Mouse (Mus musculus) liver, embryonic 11.5 days (tissue): Measurements from ENCODE around the gene Chst11. TPM values are rescaled to one million over a fixed set of nuclear protein-coding genes. Genes with fewer than 3 reads are reported as not detected.

ENCODE experiments used
- ATAC-seq: fragments of 200-750 bp; cut with Nextera tagmentation; replicated peaks from 2 replicates; pipeline ENCODE4 v1.8.0; 2017; ENCODE audit warnings: moderate number of reproducible peaks, mild to moderate bottlenecking, moderate TSS enrichment, moderate library complexity; ENCODE audit not compliant: low FRiP score
- DNase-seq: peaks from one replicate; pipeline ENCODE4 v3.0.0-alpha.2; 2017; ENCODE audit warnings: low spot score
- H3K27ac ChIP-seq: fragments of 300-500 bp; sonication (generic); 2 replicates; pipeline ENCODE4 v1.5.1; 2014; ENCODE audit warnings: mild to moderate bottlenecking, low read depth, low read length, control low read depth
- H3K27me3 ChIP-seq: fragments of 300-500 bp; sonication (generic); replicated peaks from 2 replicates; pipeline ENCODE4 v1.6.1; 2014; ENCODE audit warnings: low read length, mixed read lengths; ENCODE audit not compliant: control insufficient read depth, insufficient read depth
- H3K36me3 ChIP-seq: fragments of 300-500 bp; sonication (generic); 2 replicates; pipeline ENCODE4 v1.6.1; 2014; ENCODE audit warnings: mild to moderate bottlenecking, low read length, moderate library complexity, mixed read lengths; ENCODE audit not compliant: control insufficient read depth, insufficient read depth
- H3K4me1 ChIP-seq: fragments of 300-500 bp; sonication (generic); replicated peaks from 2 replicates; pipeline ENCODE4 v1.6.1; 2014; ENCODE audit warnings: low read length, mixed read lengths; ENCODE audit not compliant: control insufficient read depth, insufficient read depth
- H3K4me2 ChIP-seq: fragments of 300-500 bp; sonication (generic); 2 replicates; pipeline ENCODE4 v1.6.1; 2014; ENCODE audit warnings: mild to moderate bottlenecking, control low read depth, moderate library complexity
- H3K4me3 ChIP-seq: fragments of 300-500 bp; sonication (generic); 2 replicates; pipeline ENCODE4 v1.5.1; 2014; ENCODE audit warnings: low read depth, low read length, control low read depth
- H3K9ac ChIP-seq: fragments of 300-500 bp; sonication (generic); 2 replicates; pipeline ENCODE4 v1.6.1; 2014; ENCODE audit warnings: low read depth, low read length, control low read depth
- H3K9me3 ChIP-seq: fragments of 300-500 bp; sonication (generic); 2 replicates; pipeline ENCODE4 v1.6.1; 2016; ENCODE audit warnings: low read length, inconsistent platforms, mixed read lengths; ENCODE audit not compliant: control insufficient read depth
- WGBS: fragments of 180-500 bp; shearing (Covaris S2); extraction: QIAGEN DNeasy Blood & Tissue Kit; methylation state at CpG from one replicate; pipeline ENCODE4 v1.1.7; 2014; 5-methylcytosine and 5-hydroxymethylcytosine counted together
- polyA plus RNA-seq: library from polyadenylated mRNA; unstranded; fragments of >200 nt; fragmentation: Nextera tagmentation; extraction: Ambion mirVana; gene quantifications from 2 replicates; pipeline ENCODE4 v1.2.1, GENCODE M21; 2014

The Chst11 gene
- polyA plus RNA-seq, 1 experiment from 2014 or later: 2.9 TPM

GRCm38 (mm10) chr10:83066159-83066558 is 80.9 kb downstream of the Chst11 start:
- WGBS: 79% methylated on average over 6 of the region's 6 CpGs
- no peaks in the 10 kb centered on the region for H3K36me3 ChIP-seq
- H3K4me2 ChIP-seq: no peak overlapping the region
- ATAC-seq (no peak), DNase-seq (no peak)
- H3K27ac ChIP-seq: no peak overlapping the region
- H3K4me1 ChIP-seq: peaks cover 16% of the 10 kb centered on the region
- H3K9ac ChIP-seq: no peak overlapping the region
- H3K4me3 ChIP-seq: no peak overlapping the region
- no peaks in the 10 kb centered on the region for H3K9me3 ChIP-seq
- no peaks in the 10 kb centered on the region for H3K27me3 ChIP-seq

GRCm38 (mm10) chr10:83067305-83067704 is 82.0 kb downstream of the Chst11 start:
- WGBS: 45% methylated on average over 4 of the region's 4 CpGs
- Histone ChIP-seq H3K4me3 (no peak overlapping the region), H3K4me1 (peaks cover 16% of the 10 kb centered on the region), H3K9me3 (no peaks in the 10 kb centered on the region), H3K9ac (no peak overlapping the region), H3K27me3 (no peaks in the 10 kb centered on the region), H3K4me2 (no peak overlapping the region), H3K36me3 (no peaks in the 10 kb centered on the region), H3K27ac (no peak overlapping the region)
- DNase-seq: no peak
- ATAC-seq: no peak

DNA sequence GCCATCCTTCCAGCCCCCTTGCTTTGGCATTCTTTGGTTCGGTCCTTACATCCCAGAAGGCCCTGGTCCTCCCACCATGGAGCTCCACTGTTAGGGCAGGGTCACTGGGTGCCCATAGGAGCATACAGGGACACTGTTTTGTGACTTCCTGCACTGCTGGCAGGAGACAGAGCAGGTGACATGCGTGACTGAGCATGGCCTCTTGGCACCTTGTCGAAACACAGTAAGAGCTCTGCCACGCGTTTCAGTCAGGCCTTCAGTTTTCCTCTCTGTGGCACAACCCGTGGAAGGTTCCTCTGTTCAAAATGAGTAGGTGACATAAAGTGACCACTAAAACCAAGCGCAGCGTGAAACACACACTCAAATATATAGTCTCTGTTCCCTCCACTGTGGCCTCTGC is 83.2 kb downstream of the Chst11 start:
- H3K36me3 ChIP-seq: no peaks in the 10 kb centered on the region
- H3K4me2 ChIP-seq: no peak overlapping the region
- ATAC-seq (no peak), DNase-seq (no peak)
- H3K4me1 ChIP-seq: peaks cover 16% of the 10 kb centered on the region
- H3K27ac ChIP-seq: no peak overlapping the region
- no peaks in the 10 kb centered on the region for H3K9me3 ChIP-seq
- H3K4me3 ChIP-seq: no peak overlapping the region
- H3K9ac ChIP-seq: no peak overlapping the region
- no peaks in the 10 kb centered on the region for H3K27me3 ChIP-seq
- 89% methylated on average over 8 of the region's 8 CpGs for WGBS

DNA sequence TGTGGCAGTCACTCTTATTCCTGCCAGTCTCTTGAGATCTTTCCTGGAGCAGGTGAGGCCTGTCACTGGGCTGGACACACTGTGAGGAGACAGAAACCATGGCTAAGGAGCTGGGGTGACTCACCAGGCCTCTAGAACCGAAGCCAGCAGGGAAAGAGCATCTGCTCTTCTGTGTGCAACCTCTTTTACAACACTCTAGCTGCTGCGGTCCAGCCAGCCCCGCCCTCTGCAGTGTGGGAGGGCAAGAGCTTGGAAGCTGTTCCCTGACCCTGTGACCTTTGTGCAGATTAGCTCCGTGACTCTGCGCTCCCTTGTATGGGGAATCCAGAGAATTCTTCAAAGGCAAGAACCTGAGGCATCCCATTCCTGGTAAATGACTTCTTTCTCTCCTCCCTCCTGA is 84.5 kb downstream of the Chst11 start:
- Histone ChIP-seq H3K27me3 (no peaks in the 10 kb centered on the region), H3K4me2 (no peak overlapping the region), H3K4me3 (no peak overlapping the region), H3K36me3 (no peaks in the 10 kb centered on the region), H3K9me3 (no peaks in the 10 kb centered on the region), H3K9ac (no peak overlapping the region), H3K27ac (no peak overlapping the region), H3K4me1 (peaks cover 16% of the 10 kb centered on the region)
- WGBS: 46% methylated on average over 5 of the region's 5 CpGs
- ATAC-seq: no peak
- no peak for DNase-seq

DNA sequence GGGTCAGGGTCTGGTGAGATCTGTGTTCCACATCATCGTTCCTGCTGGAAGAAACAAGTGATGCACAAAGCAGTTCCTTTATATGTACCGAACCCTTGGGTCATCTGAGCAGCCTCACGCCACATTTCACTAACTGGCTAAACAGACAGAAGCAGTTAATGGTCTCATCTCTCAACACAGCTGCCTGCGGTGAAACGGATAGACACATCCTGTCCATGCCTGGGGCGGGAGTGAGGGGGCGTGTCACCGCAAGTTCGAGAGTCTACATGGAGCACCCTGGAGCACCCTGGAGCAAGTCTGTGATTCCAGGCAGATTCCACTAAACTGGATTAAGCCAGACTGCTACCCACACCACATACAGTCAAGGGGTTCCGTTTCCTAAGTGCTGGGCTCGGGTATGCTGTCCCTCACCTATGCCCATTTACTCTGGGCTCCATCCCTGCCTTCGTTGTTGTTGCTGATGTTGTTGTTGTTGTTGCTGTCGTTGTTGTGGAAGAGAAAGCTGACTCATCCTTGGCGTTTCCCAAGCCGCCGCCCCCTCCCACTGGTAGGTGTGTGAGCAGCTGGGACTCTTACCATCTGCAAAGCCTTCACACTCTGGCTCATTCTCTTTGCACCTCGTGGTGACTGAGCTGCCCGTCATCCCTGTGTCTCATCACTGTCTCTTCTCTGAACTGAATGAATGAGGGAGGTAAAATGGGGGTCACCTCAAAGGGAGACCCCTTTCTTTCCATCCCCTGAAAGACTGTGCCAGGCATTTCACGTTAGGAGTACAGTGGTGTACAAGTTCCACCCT is 86.7 kb downstream of the Chst11 start:
- Histone ChIP-seq H3K9ac (no peak overlapping the region), H3K9me3 (no peaks in the 10 kb centered on the region), H3K4me2 (no peak overlapping the region), H3K27me3 (no peaks in the 10 kb centered on the region), H3K4me3 (no peak overlapping the region), H3K36me3 (no peaks in the 10 kb centered on the region), H3K27ac (no peak overlapping the region), H3K4me1 (peaks cover 12% of the 10 kb centered on the region)
- 74% methylated on average over 19 of the region's 19 CpGs for WGBS
- ATAC-seq: no peak
- no peak for DNase-seq

DNA sequence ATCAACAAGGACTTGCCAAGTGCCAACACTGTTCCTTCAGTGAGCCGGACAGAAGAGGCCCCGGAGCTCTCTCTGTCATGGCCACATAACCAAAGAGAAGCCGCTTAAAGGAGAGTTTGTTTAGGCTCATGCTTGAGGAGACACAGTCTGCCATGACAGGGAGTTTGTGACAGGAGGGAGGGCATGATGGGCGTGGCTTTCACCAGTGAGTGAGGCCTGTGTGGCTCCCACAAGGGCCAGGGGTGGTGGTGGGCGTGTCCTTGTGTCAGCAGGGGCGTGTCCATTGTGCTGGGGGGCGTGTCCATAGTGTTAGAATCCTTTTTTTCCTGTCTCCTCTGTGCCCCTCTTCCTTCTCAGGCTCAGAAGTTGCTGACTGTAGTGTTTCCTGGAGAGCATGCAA is 87.8 kb downstream of the Chst11 start:
- peak; percentile 44 for DNase-seq
- 59% methylated on average over 7 of the region's 7 CpGs for WGBS

DNA sequence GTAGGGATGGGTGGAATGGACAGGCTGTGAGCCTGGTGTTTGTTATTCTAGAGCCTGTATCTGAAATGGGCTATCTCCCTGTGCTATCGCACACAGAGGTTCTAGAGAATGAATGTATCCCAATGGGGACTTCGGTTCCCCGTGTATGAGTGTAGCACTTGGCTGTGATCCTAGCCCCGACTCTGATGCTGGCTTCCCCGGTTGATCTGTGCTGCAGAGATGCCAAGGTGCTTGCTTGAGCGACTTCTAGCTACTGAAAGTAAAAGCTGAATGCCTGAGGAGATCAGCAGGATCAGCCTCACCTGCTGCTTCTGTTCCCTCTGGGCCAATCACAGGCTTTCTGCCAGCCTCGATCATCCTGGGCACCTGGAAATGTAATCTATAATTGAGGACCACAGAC is 91.5 kb downstream of the Chst11 start:
- Histone ChIP-seq H3K27me3 (no peaks in the 10 kb centered on the region), H3K4me1 (peaks cover 39% of the 10 kb centered on the region), H3K9me3 (no peaks in the 10 kb centered on the region), H3K4me2 (no peak overlapping the region), H3K36me3 (no peaks in the 10 kb centered on the region), H3K27ac (no peak overlapping the region), H3K4me3 (no peak overlapping the region), H3K9ac (no peak overlapping the region)
- DNase-seq (no peak), ATAC-seq (no peak)
- 82% methylated on average over 7 of the region's 7 CpGs for WGBS

More for the DNA sequence above, 87.8 kb downstream of the Chst11 start:
- peak; percentile 78 for ATAC-seq
- Histone ChIP-seq H3K27ac (no peak overlapping the region; the same call in 1 of the 2 replicates), H3K4me2 (no peak overlapping the region), H3K9me3 (no peaks in the 10 kb centered on the region), H3K36me3 (no peaks in the 10 kb centered on the region), H3K4me1 (peaks cover 14% of the 10 kb centered on the region), H3K9ac (no peak overlapping the region), H3K27me3 (no peaks in the 10 kb centered on the region), H3K4me3 (no peak overlapping the region)

DNA sequence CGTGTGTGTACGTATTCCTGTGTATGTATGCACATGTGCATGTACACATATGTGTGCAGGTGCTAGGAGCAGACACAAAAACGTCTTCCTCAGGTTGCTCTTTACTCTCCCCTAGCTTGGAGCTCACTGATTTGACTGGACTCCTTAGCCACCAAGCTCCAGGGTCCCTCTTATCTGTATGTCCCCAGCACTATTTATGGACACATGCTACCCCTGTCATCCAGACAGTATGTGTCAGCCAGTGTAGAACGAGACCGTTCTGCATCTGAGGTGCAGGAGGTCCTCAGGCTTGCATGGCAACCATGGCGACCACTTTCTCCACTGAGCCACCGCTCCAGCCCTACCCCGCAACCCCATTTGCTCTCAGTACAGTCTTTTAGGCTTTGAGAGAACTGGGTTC is 93.4 kb downstream of the Chst11 start:
- Histone ChIP-seq H3K9ac (no peak overlapping the region), H3K27ac (0 out of 2 replicates have a peak overlapping the region, but pooled peaks have one; percentile 8), H3K9me3 (no peaks in the 10 kb centered on the region), H3K27me3 (no peaks in the 10 kb centered on the region), H3K4me2 (no peak overlapping the region), H3K4me3 (no peak overlapping the region), H3K36me3 (no peaks in the 10 kb centered on the region), H3K4me1 (peaks cover 52% of the 10 kb centered on the region)
- no peak for ATAC-seq
- WGBS: 62% methylated on average over 8 of the region's 8 CpGs
- no peak for DNase-seq

DNA sequence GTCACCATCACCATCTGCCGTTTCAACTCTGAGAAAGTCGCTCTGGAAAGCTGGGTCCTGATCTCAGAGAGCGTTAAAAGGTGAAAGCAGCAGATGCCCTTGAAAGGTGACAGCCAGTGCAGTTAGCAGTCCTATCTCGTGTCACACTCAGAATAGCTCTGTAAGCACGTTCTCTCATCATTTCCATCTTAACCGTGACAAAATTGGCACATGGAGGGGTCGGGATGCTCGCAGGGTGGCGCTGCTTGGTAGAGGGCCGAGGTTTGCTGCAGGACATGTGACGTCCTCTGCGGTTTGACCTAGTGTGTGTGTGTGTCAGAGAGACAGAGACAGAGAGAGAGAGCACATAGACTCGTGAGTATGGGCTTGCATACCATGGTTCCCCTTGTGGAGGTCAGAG is 94.5 kb downstream of the Chst11 start:
- Histone ChIP-seq H3K9ac (no peak overlapping the region), H3K4me2 (peak overlapping the region; percentile 47), H3K4me1 (peaks cover 59% of the 10 kb centered on the region), H3K9me3 (no peaks in the 10 kb centered on the region), H3K4me3 (no peak overlapping the region), H3K36me3 (no peaks in the 10 kb centered on the region), H3K27me3 (no peaks in the 10 kb centered on the region), H3K27ac (peak overlapping the region; percentile 26)
- ATAC-seq: no peak
- DNase-seq: no peak
- 64% methylated on average over 13 of the region's 13 CpGs for WGBS
